Mouse (Mus musculus) liver, embryonic 14.5 days (tissue): Measurements from ENCODE around the gene Tsr3. TPM values are rescaled to one million over a fixed set of nuclear protein-coding genes. Genes with fewer than 3 reads are reported as not detected.

ENCODE experiments used
- ATAC-seq: fragments of 200-750 bp; cut with Nextera tagmentation; 2 replicates; pipeline ENCODE4 v1.8.0; 2017; ENCODE audit warnings: moderate number of reproducible peaks, mild to moderate bottlenecking, moderate library complexity; ENCODE audit not compliant: insufficient read depth
- DNase-seq, 3 experiments: peaks; one replicate each; pipeline ENCODE4 v3.0.0-alpha.2; 2012 to 2013; ENCODE audit warnings: low read depth in 3 of 3, low spot score in 3 of 3
- H3K27ac ChIP-seq: fragments of 300-500 bp; sonication (generic); 2 replicates; pipeline ENCODE4 v1.5.1; 2014; ENCODE audit warnings: moderate library complexity, mild to moderate bottlenecking, control low read depth, inconsistent platforms
- H3K27me3 ChIP-seq: fragments of 300-500 bp; sonication (generic); 2 replicates; pipeline ENCODE4 v1.6.1; 2014; ENCODE audit warnings: mild to moderate bottlenecking, low read length, moderate library complexity; ENCODE audit not compliant: control insufficient read depth, insufficient read depth
- H3K36me3 ChIP-seq: fragments of 300-500 bp; sonication (generic); replicated peaks from 2 replicates; pipeline ENCODE4 v1.6.1; 2014; ENCODE audit warnings: low read depth; ENCODE audit not compliant: control insufficient read depth, insufficient read depth
- H3K4me1 ChIP-seq, 2 experiments: fragments of 200-500 bp in 1 of 2; fragments of 300-500 bp in 1 of 2; sonication (generic) in 1 of 2; replicated peaks; 2 replicates each; pipeline ENCODE4 v1.6.1; 2012 to 2014; ENCODE audit warnings: antibody characterized with exemption in 1 of 2, inconsistent platforms in 1 of 2, low read length in 1 of 2; ENCODE audit not compliant: control insufficient read depth in 2 of 2, insufficient read depth in 2 of 2
- H3K4me2 ChIP-seq: fragments of 300-500 bp; sonication (generic); 2 replicates; pipeline ENCODE4 v1.6.1; 2014; ENCODE audit warnings: low read depth, mild to moderate bottlenecking, control low read depth, moderate library complexity
- H3K4me3 ChIP-seq, 2 experiments: fragments of 200-500 bp in 1 of 2; fragments of 300-500 bp in 1 of 2; sonication (generic) in 1 of 2; 2 replicates each; pipeline ENCODE4 v1.5.1; 2012 to 2014; ENCODE audit warnings: low read depth in 2 of 2, low read length in 2 of 2, mild to moderate bottlenecking in 2 of 2, control low read depth in 1 of 2, inconsistent platforms in 1 of 2, moderate library complexity in 1 of 2; ENCODE audit not compliant: insufficient read depth in 1 of 2
- H3K9ac ChIP-seq: fragments of 300-500 bp; sonication (generic); replicated peaks from 2 replicates; pipeline ENCODE4 v1.6.1; 2014; ENCODE audit warnings: mild to moderate bottlenecking, control low read depth, moderate library complexity
- H3K9me3 ChIP-seq: fragments of 300-500 bp; sonication (generic); 2 replicates; pipeline ENCODE4 v1.6.1; 2016; ENCODE audit warnings: low read length, mixed read lengths; ENCODE audit not compliant: control insufficient read depth
- CTCF ChIP-seq: IDR thresholded peaks from 2 replicates; pipeline ENCODE4 v1.5.1; 2016; ENCODE audit warnings: antibody characterized with exemption, low read depth, control low read depth
- EP300 ChIP-seq: IDR thresholded peaks from 2 replicates; pipeline ENCODE4 v1.6.1; 2016; ENCODE audit warnings: antibody characterized with exemption, low read depth
- WGBS: fragments of 180-500 bp; shearing (Covaris S2); extraction: QIAGEN DNeasy Blood & Tissue Kit; methylation state at CpG from one replicate; pipeline ENCODE4 v1.1.7; 2014; ENCODE audit not compliant: insufficient replicate concordance; 5-methylcytosine and 5-hydroxymethylcytosine counted together
- polyA plus RNA-seq, 2 experiments: library from polyadenylated mRNA; depleted of rRNA in 1 of 2; stranded (reverse) in 1 of 2; unstranded in 1 of 2; fragments of >200 nt; fragmentation: Nextera tagmentation in 1 of 2; extraction: Ambion mirVana in 1 of 2; gene quantifications; 2 replicates each; pipeline versions ENCODE4 v1.2.1 to v1.2.3; 2012 to 2014

The Tsr3 gene
- polyA plus RNA-seq, 2 experiments, result 13.0 to 17.4 TPM

- H3K27ac ChIP-seq, result peak overlapping the region; percentile 92
- TF ChIP-seq EP300, result peak; percentile 69
- no peak for TF ChIP-seq CTCF
- no peaks in the 10 kb centered on the region for H3K9me3 ChIP-seq
- H3K36me3 ChIP-seq, result peaks cover 23% of the 10 kb centered on the region
- H3K9ac ChIP-seq, result peak overlapping the region; percentile 99
- H3K4me3 ChIP-seq, result peak overlapping the region; percentile 82 to 100
- no peaks in the 10 kb centered on the region for H3K27me3 ChIP-seq
- WGBS, result under 1% methylated on average over 91 of the region's 92 CpGs
- ATAC-seq (peak; percentile 87), DNase-seq (peak; percentile 79 to 87 (median 84))
- H3K4me1 ChIP-seq, result peaks cover 23 to 26% of the 10 kb centered on the region in 2 experiments
- peak overlapping the region; percentile 99 for H3K4me2 ChIP-seq
Observed at GRCm38 (mm10) chr17:25272951-25273705, 33.2 kb downstream of the Tsr3 start.

GRCm38 (mm10) chr17:25273706-25274501, 33.9 kb downstream of the Tsr3 start:
- no peaks in the 10 kb centered on the region for H3K27me3 ChIP-seq
- peak; percentile 95 to 97 (median 96) for DNase-seq
- TF ChIP-seq CTCF (peak; percentile 94), EP300 (no peak; the same call in 1 of the 2 replicates)
- H3K27ac ChIP-seq, result peak overlapping the region; percentile 92
- peak overlapping the region; percentile 82 to 100 for H3K4me3 ChIP-seq
- H3K36me3 ChIP-seq, result peaks cover 15% of the 10 kb centered on the region
- H3K4me2 ChIP-seq, result peak overlapping the region; percentile 99
- no peaks in the 10 kb centered on the region for H3K9me3 ChIP-seq
- WGBS, result under 1% methylated on average over 37 of the region's 45 CpGs
- peaks cover 23 to 26% of the 10 kb centered on the region in 2 experiments for H3K4me1 ChIP-seq
- H3K9ac ChIP-seq, result peak overlapping the region; percentile 99
- peak; percentile 85 for ATAC-seq

GRCm38 (mm10) chr17:25274571-25275346, 34.8 kb downstream of the Tsr3 start, which contains the start of gene Ube2i:
Ube2i (minus strand) TSS chr17:25274622.
- H3K27ac ChIP-seq, result peak within 1 kb of the TSS; percentile 92
- no peak for DNase-seq
- H3K27me3 ChIP-seq, result no peaks in the 10 kb centered on the region
- peak within 1 kb of the TSS; percentile 99 for H3K9ac ChIP-seq
- H3K36me3 ChIP-seq, result peaks cover 8% of the 10 kb centered on the region
- H3K4me3 ChIP-seq, result peak within 1 kb of the TSS; percentile 82 to 100
- H3K9me3 ChIP-seq, result no peaks in the 10 kb centered on the region
- peaks cover 23 to 24% of the 10 kb centered on the region in 2 experiments for H3K4me1 ChIP-seq
- WGBS, result 67% methylated on average over 9 of the region's 9 CpGs
- TF ChIP-seq EP300 (no peak), CTCF (no peak)
- ATAC-seq, result no peak
- peak within 1 kb of the TSS; percentile 99 for H3K4me2 ChIP-seq

GRCm38 (mm10) chr17:25275833-25276232, 35.9 kb downstream of the Tsr3 start:
- TF ChIP-seq EP300, result no peak
- no peak for TF ChIP-seq CTCF
- H3K9ac ChIP-seq, result no peak overlapping the region
- no peak for ATAC-seq
- H3K4me2 ChIP-seq, result no peak overlapping the region
- H3K4me3 ChIP-seq, result no peak overlapping the region
- peaks cover 3% of the 10 kb centered on the region; the same call in 1 of the 2 replicates for H3K36me3 ChIP-seq
- no peaks in the 10 kb centered on the region for H3K27me3 ChIP-seq
- DNase-seq, result no peak
- H3K4me1 ChIP-seq, result peaks cover 20 to 22% of the 10 kb centered on the region in 2 experiments
- no peak overlapping the region for H3K27ac ChIP-seq
- 77% methylated on average over 3 of the region's 3 CpGs for WGBS
- no peaks in the 10 kb centered on the region for H3K9me3 ChIP-seq
